Comparison of ENCODE assay signal across 32 mouse cellular contexts in the genomic region with DNA sequence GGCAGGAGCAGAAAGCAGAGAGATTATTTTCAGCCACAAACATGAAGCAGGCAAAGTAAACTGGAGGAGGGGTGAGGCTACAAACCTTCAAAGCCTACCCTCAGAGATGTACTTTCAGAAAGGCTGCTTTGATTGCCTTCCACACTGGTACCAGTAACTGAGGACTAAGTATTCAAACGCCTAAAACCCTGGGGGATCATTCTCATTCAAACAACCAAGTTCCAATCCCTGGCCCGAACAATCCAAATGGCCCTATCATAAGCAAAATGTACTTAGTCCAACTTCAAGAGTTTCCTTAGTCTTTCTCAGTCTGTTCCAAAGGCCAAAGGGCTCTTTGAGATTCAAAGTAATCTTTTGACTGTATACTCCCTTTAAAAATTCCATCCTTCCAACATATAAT.
"Had no signal": no experiment of that assay in that cellular context is flagged by ENCODE, and none has a peak within 500 bp of the region (broad histone marks: within the 10 kb centered on the region; RNA-seq: fewer than 3 reads in every experiment).

No protein-coding gene starts in this region.

- H3K9ac ChIP-seq: limb, embryonic 12.5 days; limb, embryonic 13.5 days; limb, embryonic 15.5 days; liver, embryonic 12.5 days; liver, embryonic 13.5 days; liver, embryonic 14.5 days; liver, embryonic 15.5 days; liver, postnatal 0 days; lung, embryonic 14.5 days; lung, embryonic 15.5 days; midbrain, embryonic 12.5 days; midbrain, embryonic 13.5 days; midbrain, embryonic 15.5 days; neural tube, embryonic 12.5 days had no signal

- H3K9me3 ChIP-seq: limb, embryonic 10.5 days; limb, embryonic 12.5 days; limb, embryonic 13.5 days; limb, embryonic 15.5 days; liver, embryonic 12.5 days; liver, embryonic 13.5 days; liver, embryonic 15.5 days; lung, embryonic 15.5 days; midbrain, embryonic 10.5 days; midbrain, embryonic 12.5 days; midbrain, embryonic 15.5 days; neural tube, embryonic 12.5 days had no signal

- H3K4me2 ChIP-seq: limb, embryonic 12.5 days; limb, embryonic 13.5 days; limb, embryonic 15.5 days; liver, embryonic 11.5 days; liver, embryonic 12.5 days; liver, embryonic 13.5 days; liver, embryonic 15.5 days; lung, embryonic 14.5 days; lung, embryonic 15.5 days; midbrain, embryonic 11.5 days; midbrain, embryonic 12.5 days; midbrain, embryonic 13.5 days; midbrain, embryonic 15.5 days; neural tube, embryonic 12.5 days had no signal

- DNase-seq: left cerebral cortex, postnatal 4 days; liver; liver, embryonic 13.5 days; liver, postnatal 0 days; lung, adult 18-20 months; lung, adult 2 months; lung, embryonic 14.5 days; lung, postnatal 10 days; lung, postnatal 14 days; lung, postnatal 36 days; lung, postnatal 4 days; midbrain, embryonic 14.5 days had no signal

- ATAC-seq: liver, embryonic 12.5 days; liver, postnatal 0 days; lung, postnatal 0 days; midbrain, embryonic 13.5 days; midbrain, embryonic 15.5 days; midbrain, embryonic 16.5 days had no signal

- H3K27me3 ChIP-seq: limb, embryonic 12.5 days; limb, embryonic 13.5 days; limb, embryonic 15.5 days; liver, embryonic 12.5 days; liver, embryonic 13.5 days; liver, embryonic 15.5 days; lung, embryonic 15.5 days; megakaryocyte, embryonic 14.5 days; midbrain, embryonic 12.5 days; midbrain, embryonic 13.5 days; neural tube, embryonic 12.5 days had no signal

- H3K27ac ChIP-seq: limb, embryonic 10.5 days; limb, embryonic 12.5 days; limb, embryonic 13.5 days; limb, embryonic 15.5 days; liver, embryonic 12.5 days; liver, embryonic 13.5 days; liver, embryonic 14.5 days; liver, embryonic 15.5 days; lung, embryonic 15.5 days; macrophage; midbrain, embryonic 10.5 days; midbrain, embryonic 12.5 days; midbrain, embryonic 13.5 days; midbrain, embryonic 15.5 days; neural tube, embryonic 12.5 days had no signal

- H3K36me3 ChIP-seq: limb, embryonic 10.5 days; limb, embryonic 12.5 days; limb, embryonic 13.5 days; limb, embryonic 15.5 days; liver, embryonic 12.5 days; liver, embryonic 13.5 days; liver, embryonic 15.5 days; lung, embryonic 15.5 days; midbrain, embryonic 10.5 days; midbrain, embryonic 12.5 days; midbrain, embryonic 13.5 days; midbrain, embryonic 15.5 days; neural tube, embryonic 12.5 days had no signal

- H3K4me1 ChIP-seq: limb, embryonic 10.5 days; limb, embryonic 12.5 days; limb, embryonic 13.5 days; limb, embryonic 15.5 days; liver, embryonic 12.5 days; liver, embryonic 13.5 days; liver, embryonic 15.5 days; lung, embryonic 15.5 days; megakaryocyte, embryonic 14.5 days; midbrain, embryonic 10.5 days; midbrain, embryonic 12.5 days; midbrain, embryonic 15.5 days; neural tube, embryonic 12.5 days had no signal

- H3K4me3 ChIP-seq: limb, embryonic 10.5 days; limb, embryonic 12.5 days; limb, embryonic 13.5 days; limb, embryonic 15.5 days; liver, embryonic 12.5 days; liver, embryonic 13.5 days; liver, embryonic 15.5 days; lung, embryonic 15.5 days; megakaryocyte, embryonic 14.5 days; midbrain, embryonic 10.5 days; midbrain, embryonic 12.5 days; midbrain, embryonic 13.5 days; midbrain, embryonic 15.5 days; myocyte; neural tube, embryonic 12.5 days had no signal
